Comparison of ENCODE assay signal across 23 mouse cellular contexts in the genomic region with DNA sequence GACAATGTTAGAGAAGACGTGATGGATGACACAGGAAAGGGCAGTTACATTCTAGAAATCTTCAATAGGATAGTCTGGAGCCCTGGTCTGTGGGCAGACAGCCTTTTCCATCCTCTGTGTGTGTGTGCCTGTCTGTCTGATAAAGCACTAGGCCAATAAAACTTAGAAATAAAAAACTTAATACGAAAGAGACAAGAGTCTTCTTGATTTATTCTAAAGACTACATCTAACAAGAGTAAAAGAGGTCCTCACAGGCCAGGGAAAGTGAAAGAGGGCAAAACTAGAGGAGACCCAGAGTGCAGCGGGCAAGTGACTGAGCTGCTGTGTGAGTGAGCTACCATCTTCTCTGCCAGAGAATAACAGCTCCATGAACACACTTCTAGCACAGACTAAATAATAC. TPM values are rescaled to one million over a fixed set of nuclear protein-coding genes. Genes with fewer than 3 reads are reported as not detected.
A peak's percentile ranks its signal among the peaks of the same experiment; 100 is the strongest.
DNase-seq lines count a peak whose midpoint lies in the region; ATAC-seq and TF ChIP-seq lines count a peak whose summit lies in the region.
"Had no signal": no experiment of that assay in that cellular context is flagged by ENCODE, and none has a peak within 500 bp of the region (broad histone marks: within the 10 kb centered on the region; RNA-seq: fewer than 3 reads in every experiment).

No protein-coding gene starts in this region.

- WGBS in hindbrain, embryonic 13.5 days = 83% methylated on average over 3 of the region's 3 CpGs
- WGBS in hindbrain, embryonic 12.5 days = 86% methylated on average over 3 of the region's 3 CpGs
- 59% methylated on average over 3 of the region's 3 CpGs for WGBS in liver, embryonic 15.5 days (ENCODE audit: insufficient replicate concordance)

- no peak for TF ChIP-seq POLR2A in MEL (IDR thresholded peaks at IDR 0.05; ENCODE audit: control insufficient read depth in 1 of 2, insufficient read depth in 1 of 2, low read depth in 1 of 2, low read length in 2 of 2, poor library complexity in 1 of 2)

- TF ChIP-seq RAD21 in MEL (IDR thresholded peaks at IDR 0.05; ENCODE audit: low read depth, low read length) = no peak

- peaks cover 22% of the 10 kb centered on the region for H3K4me1 ChIP-seq in hindbrain, embryonic 13.5 days (replicated peaks)
- H3K4me1 ChIP-seq in hindbrain, embryonic 12.5 days = peaks cover 22% of the 10 kb centered on the region
- H3K4me1 ChIP-seq in MEL (ENCODE audit: control insufficient read depth in 1 of 2, insufficient read depth in 2 of 2, low read length in 2 of 2) = peaks cover 26 to 41% of the 10 kb centered on the region in 2 experiments
- H3K4me1 ChIP-seq in liver, embryonic 15.5 days (replicated peaks) = peaks cover 73% of the 10 kb centered on the region

- TF ChIP-seq CTCF in MEL (IDR thresholded peaks at IDR 0.05 in 2 of 3, conservative IDR thresholded peaks at IDR 0.05 in 1 of 3; ENCODE audit: control insufficient read depth in 1 of 3, insufficient read depth in 1 of 3, low read depth in 2 of 3, low read length in 3 of 3, poor library complexity in 1 of 3, severe bottlenecking in 1 of 3) = no peak

- H3K4me3 ChIP-seq in hindbrain, embryonic 13.5 days = no peak overlapping the region
- no peak overlapping the region for H3K4me3 ChIP-seq in hindbrain, embryonic 12.5 days
- H3K4me3 ChIP-seq in MEL (ENCODE audit: control insufficient read depth in 1 of 2, insufficient read depth in 1 of 2, low read depth in 2 of 2, low read length in 2 of 2) = no peak overlapping the region; a peak in 1 of 4 replicates
- H3K4me3 ChIP-seq in liver, embryonic 15.5 days (replicated peaks) = no peak overlapping the region
- H3K4me3 ChIP-seq: embryonic facial prominence, embryonic 13.5 days; midbrain, embryonic 15.5 days; myocyte had no signal

- H3K4me2 ChIP-seq in hindbrain, embryonic 13.5 days = no peak overlapping the region
- no peak overlapping the region for H3K4me2 ChIP-seq in hindbrain, embryonic 12.5 days (replicated peaks)
- no peak overlapping the region for H3K4me2 ChIP-seq in liver, embryonic 15.5 days

- no peak for ATAC-seq in hindbrain, embryonic 13.5 days (ENCODE audit: low FRiP score)
- ATAC-seq in hindbrain, embryonic 12.5 days (ENCODE audit: low FRiP score) = no peak
- no peak for ATAC-seq in liver, embryonic 15.5 days (ENCODE audit: insufficient read depth)
- ATAC-seq: forebrain, embryonic 14.5 days; hindbrain, embryonic 16.5 days; lung, postnatal 0 days; midbrain, embryonic 15.5 days had no signal

- H3K9ac ChIP-seq in hindbrain, embryonic 13.5 days = 0 out of 2 replicates have a peak overlapping the region, but pooled peaks have one; percentile 1
- H3K9ac ChIP-seq in hindbrain, embryonic 12.5 days = no peak overlapping the region
- peak overlapping the region; percentile 16 for H3K9ac ChIP-seq in MEL (ENCODE audit: control insufficient read depth, low read depth, low read length, poor library complexity, severe bottlenecking)
- no peak overlapping the region for H3K9ac ChIP-seq in liver, embryonic 15.5 days
- H3K9ac ChIP-seq: midbrain, embryonic 15.5 days had no signal

- no peak for TF ChIP-seq EP300 in MEL (IDR thresholded peaks at IDR 0.05; ENCODE audit: low read depth in 1 of 2, low read length in 2 of 2)

- H3K9me3 ChIP-seq in hindbrain, embryonic 13.5 days = no peaks in the 10 kb centered on the region
- no peaks in the 10 kb centered on the region for H3K9me3 ChIP-seq in hindbrain, embryonic 12.5 days (replicated peaks)
- H3K9me3 ChIP-seq in MEL (replicated peaks; ENCODE audit: insufficient read depth, low read length) = no peaks in the 10 kb centered on the region
- no peaks in the 10 kb centered on the region for H3K9me3 ChIP-seq in liver, embryonic 15.5 days (replicated peaks)
- H3K9me3 ChIP-seq: embryonic facial prominence, embryonic 13.5 days; G1E; midbrain, embryonic 15.5 days had no signal

- DNase-seq in 416B (ENCODE audit: low read depth) (peak; percentile 25), MEL (ENCODE audit: low read depth, low spot score) (no peak)
- DNase-seq in testis, postnatal 10 days (ENCODE audit: low spot score) = no peak
- no peak for DNase-seq in yolk sac, embryonic 10.5 days (ENCODE audit: low spot score)
- DNase-seq: adrenal gland, postnatal 25 days; cerebellum, adult 11 months; cerebellum, postnatal 10 days; gastrocnemius, postnatal 14 days; kidney, adult 18-20 months; thymus, postnatal 36 days had no signal

- H3K27me3 ChIP-seq in hindbrain, embryonic 13.5 days = no peaks in the 10 kb centered on the region
- no peaks in the 10 kb centered on the region for H3K27me3 ChIP-seq in hindbrain, embryonic 12.5 days
- H3K27me3 ChIP-seq in MEL (ENCODE audit: control insufficient read depth in 1 of 2, insufficient read depth in 2 of 2, low read length in 2 of 2) = no peaks in the 10 kb centered on the region
- H3K27me3 ChIP-seq in liver, embryonic 15.5 days = no peaks in the 10 kb centered on the region
- H3K27me3 ChIP-seq: embryonic facial prominence, embryonic 13.5 days; midbrain, embryonic 15.5 days had no signal

- no peaks in the 10 kb centered on the region for H3K36me3 ChIP-seq in hindbrain, embryonic 13.5 days
- H3K36me3 ChIP-seq in hindbrain, embryonic 12.5 days = 0 out of 2 replicates have a peak, but pooled peaks cover 3% of the 10 kb centered on the region
- H3K36me3 ChIP-seq in MEL (ENCODE audit: control insufficient read depth in 1 of 2, insufficient read depth in 2 of 2, low read length in 2 of 2) = peaks cover 0 to 45% of the 10 kb centered on the region in 2 experiments; a peak in 2 of 4 replicates
- no peaks in the 10 kb centered on the region for H3K36me3 ChIP-seq in liver, embryonic 15.5 days (replicated peaks)
- H3K36me3 ChIP-seq: midbrain, embryonic 15.5 days had no signal

- H3K27ac ChIP-seq in hindbrain, embryonic 13.5 days = no peak overlapping the region
- H3K27ac ChIP-seq in hindbrain, embryonic 12.5 days = no peak overlapping the region
- H3K27ac ChIP-seq in MEL (ENCODE audit: control insufficient read depth, low read depth, low read length) = peak overlapping the region; percentile 18
- H3K27ac ChIP-seq in liver, embryonic 15.5 days (replicated peaks) = peak overlapping the region; percentile 45; the same call in 1 of the 2 replicates
- H3K27ac ChIP-seq: embryonic facial prominence, embryonic 13.5 days; kidney, postnatal 0 days; midbrain, embryonic 15.5 days; stomach, postnatal 0 days had no signal

- peaks cover 60% of the 10 kb centered on the region for H3K79me2 ChIP-seq in MEL (ENCODE audit: control insufficient read depth, insufficient read depth, low read length, poor library complexity)

TF ChIP-seq in MEL, 35 proteins besides CTCF, POLR2A, EP300 and RAD21 (continues in another document):
- TF ChIP-seq MXI1 (IDR thresholded peaks at IDR 0.05; ENCODE audit: low read depth, low read length) = no peak; the same call in 1 of the 2 replicates
- TF ChIP-seq USF1 (IDR thresholded peaks at IDR 0.05; ENCODE audit: low read depth, low read length) = no peak
- TF ChIP-seq CHD2 (IDR thresholded peaks at IDR 0.05; ENCODE audit: low read length) = no peak
- TF ChIP-seq MEF2A (IDR thresholded peaks at IDR 0.05; ENCODE audit: extremely low read depth, insufficient replicate concordance, low read depth, low read length, poor library complexity, severe bottlenecking) = no peak
- TF ChIP-seq NELFE (IDR thresholded peaks at IDR 0.05; ENCODE audit: low read depth, low read length) = no peak
- TF ChIP-seq ELF1 (IDR thresholded peaks at IDR 0.05; ENCODE audit: low read depth, low read length) = no peak
- no peak for TF ChIP-seq SMC3 (IDR thresholded peaks at IDR 0.05; ENCODE audit: low read depth, low read length)

RNA-seq across cellular contexts. Expression of gene Zbtb25, which starts 3.1 kb away (rescaled TPM):
- polyA plus RNA-seq in hindbrain, embryonic 13.5 days (2015; fragmentation: Nextera tagmentation; extraction: Ambion mirVana) = 14.9 and 16.0 TPM in 2 replicates
- polyA plus RNA-seq in hindbrain, embryonic 12.5 days (2016; fragmentation: Nextera tagmentation; extraction: Ambion mirVana) = 20.1 and 20.6 TPM in 2 replicates
- total RNA-seq in MEL (2012; rRNA removed) = 5.1 and 5.5 TPM in 2 replicates
- polyA plus RNA-seq in MEL (2012; ENCODE audit: insufficient read depth in 1 of 2, insufficient read length in 2 of 2, low read depth in 1 of 2, low replicate concordance in 2 of 2, missing spikeins in 1 of 2) = 10 to 100 TPM in 1 of 2 experiments, not detected in 1; 12.3 TPM
- 5.1 and 6.1 TPM in 2 replicates for polyA plus RNA-seq in liver, embryonic 15.5 days (2015; fragmentation: Nextera tagmentation; extraction: Ambion mirVana)

RNA-seq across cellular contexts. Expression of gene Zbtb1, which starts 3.8 kb away (rescaled TPM):
- 4.3 and 4.4 TPM in 2 replicates for polyA plus RNA-seq in hindbrain, embryonic 13.5 days (2015; fragmentation: Nextera tagmentation; extraction: Ambion mirVana)
- 8.3 and 8.6 TPM in 2 replicates for polyA plus RNA-seq in hindbrain, embryonic 12.5 days (2016; fragmentation: Nextera tagmentation; extraction: Ambion mirVana)
- 6.3 and 7.0 TPM in 2 replicates for total RNA-seq in MEL (2012; rRNA removed)
- polyA plus RNA-seq in MEL (2012; ENCODE audit: insufficient read depth in 1 of 2, insufficient read length in 2 of 2, low read depth in 1 of 2, low replicate concordance in 2 of 2, missing spikeins in 1 of 2) = 1 to 10 TPM in 1 of 2 experiments, not detected in 1; 5.1 TPM
- 3.3 and 3.4 TPM in 2 replicates for polyA plus RNA-seq in liver, embryonic 15.5 days (2015; fragmentation: Nextera tagmentation; extraction: Ambion mirVana)

RNA-seq across cellular contexts. Expression of gene Hspa2, which starts 37.7 kb away (rescaled TPM):
- 7.1 and 8.3 TPM in 2 replicates for polyA plus RNA-seq in hindbrain, embryonic 13.5 days (2015; fragmentation: Nextera tagmentation; extraction: Ambion mirVana)
- polyA plus RNA-seq in hindbrain, embryonic 12.5 days (2016; fragmentation: Nextera tagmentation; extraction: Ambion mirVana) = 9.8 and 10.4 TPM in 2 replicates
- total RNA-seq in MEL (2012; rRNA removed) = 5.3 and 6.6 TPM in 2 replicates
- polyA plus RNA-seq in MEL (2012; ENCODE audit: insufficient read depth in 1 of 2, insufficient read length in 2 of 2, low read depth in 1 of 2, low replicate concordance in 2 of 2, missing spikeins in 1 of 2) = 1 to 10 TPM in 1 of 2 experiments, not detected in 1; 9.3 TPM
- polyA plus RNA-seq in liver, embryonic 15.5 days (2015; fragmentation: Nextera tagmentation; extraction: Ambion mirVana) = 1.4 and 1.6 TPM in 2 replicates

RNA-seq across cellular contexts. Expression of gene Akap5, which starts 41.6 kb away (rescaled TPM):
- polyA plus RNA-seq in hindbrain, embryonic 13.5 days (2015; fragmentation: Nextera tagmentation; extraction: Ambion mirVana) = 7.4 and 7.9 TPM in 2 replicates
- 5.7 and 6.8 TPM in 2 replicates for polyA plus RNA-seq in hindbrain, embryonic 12.5 days (2016; fragmentation: Nextera tagmentation; extraction: Ambion mirVana)
- 0.69 and 0.72 TPM in 2 replicates for total RNA-seq in MEL (2012; rRNA removed)
- under 1 TPM in 1 of 2 experiments, not detected in 1; 0.65 TPM for polyA plus RNA-seq in MEL (2012; ENCODE audit: insufficient read depth in 1 of 2, insufficient read length in 2 of 2, low read depth in 1 of 2, low replicate concordance in 2 of 2, missing spikeins in 1 of 2)
- polyA plus RNA-seq in liver, embryonic 15.5 days (2015; fragmentation: Nextera tagmentation; extraction: Ambion mirVana) = 0.17 and 0.25 TPM in 2 replicates

RNA-seq across cellular contexts. Expression of gene Ppp1r36, which starts 51.1 kb away (rescaled TPM):
- 0.84 and 2.2 TPM in 2 replicates for polyA plus RNA-seq in hindbrain, embryonic 13.5 days (2015; fragmentation: Nextera tagmentation; extraction: Ambion mirVana)
- polyA plus RNA-seq in hindbrain, embryonic 12.5 days (2016; fragmentation: Nextera tagmentation; extraction: Ambion mirVana) = 2.7 and 3.1 TPM in 2 replicates
- total RNA-seq in MEL (2012; rRNA removed) = not detected in 2 replicates
- polyA plus RNA-seq in MEL (2012; ENCODE audit: insufficient read depth in 1 of 2, insufficient read length in 2 of 2, low read depth in 1 of 2, low replicate concordance in 2 of 2, missing spikeins in 1 of 2) = not detected
- 0.05 and 0.10 TPM in 2 replicates for polyA plus RNA-seq in liver, embryonic 15.5 days (2015; fragmentation: Nextera tagmentation; extraction: Ambion mirVana)
- total RNA-seq: neutrophil, adult 5-6 weeks had no signal
- polyA plus RNA-seq: G1E, myocyte had no signal

Comparison
In these comparisons a context has a peak if more than half of its experiments do, and no peak if none do; other contexts are left out.
1. H3K9ac ChIP-seq: peak in hindbrain, embryonic 13.5 days (single experiment) and MEL (single experiment); none in hindbrain, embryonic 12.5 days (single experiment) and liver, embryonic 15.5 days (single experiment).
2. H3K27ac ChIP-seq: peak in MEL (single experiment) and liver, embryonic 15.5 days (single experiment); none in hindbrain, embryonic 13.5 days (single experiment) and hindbrain, embryonic 12.5 days (single experiment).